Comparison of ENCODE assay signal across 8 mouse cellular contexts in genomic region chr1:80106269-80106668, GRCm38 (mm10).
A peak's percentile ranks its signal among the peaks of the same experiment; 100 is the strongest.
DNase-seq lines count a peak whose midpoint lies in the region; ATAC-seq lines count a peak whose summit lies in the region.

No protein-coding gene starts in this region.

- no peak overlapping the region for H3K9ac ChIP-seq in heart, embryonic 11.5 days (ENCODE audit: low read depth, low read length)

- no peaks in the 10 kb centered on the region for H3K36me3 ChIP-seq in heart, embryonic 11.5 days (ENCODE audit: control insufficient read depth, insufficient read depth, low read length)

- 51% methylated on average over 2 of the region's 2 CpGs for WGBS in heart, embryonic 11.5 days (ENCODE audit: insufficient replicate concordance)

- H3K27me3 ChIP-seq in heart, embryonic 11.5 days (ENCODE audit: control insufficient read depth, insufficient read depth, low read length) = no peaks in the 10 kb centered on the region

- H3K9me3 ChIP-seq in heart, embryonic 11.5 days (replicated peaks; ENCODE audit: control insufficient read depth, low read length) = no peaks in the 10 kb centered on the region

- DNase-seq in heart, adult 9 months (ENCODE audit: low spot score in 2 of 2) = peak; percentile 12 to 30
- peak; percentile 42 for DNase-seq in testis, postnatal 10 days (ENCODE audit: low spot score)
- DNase-seq in testis, postnatal 14 days (ENCODE audit: low spot score) = no peak
- DNase-seq in embryo, embryonic 9.5 days (ENCODE audit: extremely low spot score) = peak; percentile 17
- peak; percentile 79 for DNase-seq in layer of hippocampus, adult 9-10 months (ENCODE audit: low spot score)
- peak; percentile 7 for DNase-seq in thymus, postnatal 25 days
- DNase-seq in cerebellum, postnatal 36 days = no peak

- no peak overlapping the region for H3K4me2 ChIP-seq in heart, embryonic 11.5 days

- no peak overlapping the region for H3K4me3 ChIP-seq in heart, embryonic 11.5 days (ENCODE audit: low read depth, low read length)

- H3K27ac ChIP-seq in heart, embryonic 11.5 days (ENCODE audit: low read depth, low read length) = no peak overlapping the region

- ATAC-seq in heart, embryonic 11.5 days (replicated peaks; ENCODE audit: insufficient number of reproducible peaks, low FRiP score, low TSS enrichment) = no peak

- H3K4me1 ChIP-seq in heart, embryonic 11.5 days (ENCODE audit: control insufficient read depth, insufficient read depth, low read length) = no peaks in the 10 kb centered on the region

Comparison
In these comparisons a context has a peak if more than half of its experiments do, and no peak if none do; other contexts are left out.
1. DNase-seq: peak in heart, adult 9 months (2 of 2), testis, postnatal 10 days (single experiment), embryo, embryonic 9.5 days (single experiment), layer of hippocampus, adult 9-10 months (single experiment) and thymus, postnatal 25 days (single experiment); none in testis, postnatal 14 days (single experiment) and cerebellum, postnatal 36 days (0 of 2).